Mouse (Mus musculus): ENCODE results near the gene Eif5a. TPM values are rescaled to one million over a fixed set of nuclear protein-coding genes. Genes with fewer than 3 reads are reported as not detected.
A peak's percentile ranks its signal among the peaks of the same experiment; 100 is the strongest.

Gene Eif5a
- total and polyA plus RNA-seq, 2 experiments from 2014 or later, result 491 to 1,160 TPM

GRCm38 (mm10) chr11:69899870-69900269 lies 21.9 kb downstream of the Eif5a start:
- WGBS, result 26% methylated on average over 4 of the region's 4 CpGs
- Histone ChIP-seq H3K4me2 (ENCODE audit: low read depth, low read length) (peak overlapping the region; percentile 98), H3K27me3 (ENCODE audit: insufficient read depth, low read length) (no peaks in the 10 kb centered on the region), H3K4me3 (ENCODE audit: low read length) (peak overlapping the region; percentile 63), H3K9ac (replicated peaks; ENCODE audit: low read length) (peak overlapping the region; percentile 72; the same call in 1 of the 2 replicates), H3K27ac (0 out of 2 replicates have a peak overlapping the region, but pooled peaks have one; percentile 15), H3K36me3 (ENCODE audit: insufficient read depth, low read length) (peaks cover 11% of the 10 kb centered on the region), H3K4me1 (ENCODE audit: insufficient read depth, low read length) (peaks cover 17% of the 10 kb centered on the region), H3K9me3 (ENCODE audit: low read length) (no peaks in the 10 kb centered on the region)
- ATAC-seq (no peak), DNase-seq (ENCODE audit: low spot score) (peak; percentile 24)
- TF ChIP-seq CTCF (IDR thresholded peaks at IDR 0.05; ENCODE audit: low read depth), result no peak

DNA sequence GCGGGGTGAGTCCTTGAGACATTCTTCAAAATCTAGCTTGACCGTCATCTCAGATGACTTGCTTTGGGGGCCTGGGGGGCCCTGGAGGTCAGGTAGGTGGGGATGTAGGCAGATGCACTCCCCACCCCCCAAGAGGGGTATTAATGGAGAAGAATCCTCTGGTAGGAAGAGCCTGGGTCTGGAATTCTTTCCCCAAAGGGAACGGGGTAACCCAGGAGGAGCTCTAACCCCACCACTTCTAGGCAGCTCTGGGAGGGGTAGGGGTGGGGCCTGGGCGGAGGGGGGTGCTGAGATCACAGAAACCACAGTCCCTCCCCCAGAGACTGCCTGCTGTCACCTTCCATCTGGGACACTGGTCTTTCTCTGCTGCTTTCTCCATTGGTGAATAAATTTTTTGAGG lies 26.5 kb downstream of the Eif5a start, which contains the start of gene Acap1:
Acap1 (minus strand) TSS at position 249 of the 400 bp plus-strand sequence.
- DNase-seq (ENCODE audit: low spot score), result no peak
- WGBS, result 75% methylated on average over 4 of the region's 4 CpGs
- Histone ChIP-seq H3K9me3 (ENCODE audit: low read length) (no peaks in the 10 kb centered on the region), H3K27me3 (ENCODE audit: insufficient read depth, low read length) (no peaks in the 10 kb centered on the region), H3K9ac (replicated peaks; ENCODE audit: low read length) (no peak within 1 kb of the TSS), H3K36me3 (ENCODE audit: insufficient read depth, low read length) (no peaks in the 10 kb centered on the region), H3K4me1 (ENCODE audit: insufficient read depth, low read length) (peaks cover 11% of the 10 kb centered on the region), H3K27ac (no peak within 1 kb of the TSS), H3K4me3 (ENCODE audit: low read length) (no peak within 1 kb of the TSS), H3K4me2 (ENCODE audit: low read depth, low read length) (no peak within 1 kb of the TSS)
- no peak for TF ChIP-seq CTCF (IDR thresholded peaks at IDR 0.05; ENCODE audit: low read depth)
- no peak for ATAC-seq

DNA sequence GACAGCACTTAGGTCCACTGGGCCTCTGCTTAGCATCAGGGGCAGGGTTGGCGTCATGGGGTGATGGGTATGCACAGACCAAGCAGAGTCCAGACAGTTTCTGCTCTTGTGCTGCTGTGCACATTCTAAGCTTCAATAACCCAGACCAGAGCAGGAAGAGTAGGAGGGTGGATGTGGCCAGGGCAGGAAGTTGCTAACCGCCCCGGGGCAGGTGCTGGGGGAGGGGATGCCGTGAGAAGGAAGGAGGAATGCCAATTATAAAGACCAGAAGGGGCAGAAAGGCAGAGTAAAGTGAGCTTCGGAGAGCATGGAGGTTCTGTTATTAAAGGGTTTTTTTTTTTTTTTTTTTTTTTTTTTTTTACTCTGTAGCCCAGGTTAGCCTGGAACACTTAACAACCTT lies 27.1 kb downstream of the Eif5a start:
- H3K27ac ChIP-seq, result no peak overlapping the region
- DNase-seq (ENCODE audit: low spot score) (no peak), ATAC-seq (no peak)
- H3K4me3 ChIP-seq (ENCODE audit: low read length), result no peak overlapping the region
- 90% methylated on average over 5 of the region's 5 CpGs for WGBS
- H3K4me2 ChIP-seq (ENCODE audit: low read depth, low read length), result no peak overlapping the region
- H3K27me3 ChIP-seq (ENCODE audit: insufficient read depth, low read length), result no peaks in the 10 kb centered on the region
- H3K9ac ChIP-seq (replicated peaks; ENCODE audit: low read length), result no peak overlapping the region
- peaks cover 9% of the 10 kb centered on the region for H3K4me1 ChIP-seq (ENCODE audit: insufficient read depth, low read length)
- TF ChIP-seq CTCF (IDR thresholded peaks at IDR 0.05; ENCODE audit: low read depth), result no peak
- no peaks in the 10 kb centered on the region for H3K9me3 ChIP-seq (ENCODE audit: low read length)
- no peaks in the 10 kb centered on the region for H3K36me3 ChIP-seq (ENCODE audit: insufficient read depth, low read length)

DNA sequence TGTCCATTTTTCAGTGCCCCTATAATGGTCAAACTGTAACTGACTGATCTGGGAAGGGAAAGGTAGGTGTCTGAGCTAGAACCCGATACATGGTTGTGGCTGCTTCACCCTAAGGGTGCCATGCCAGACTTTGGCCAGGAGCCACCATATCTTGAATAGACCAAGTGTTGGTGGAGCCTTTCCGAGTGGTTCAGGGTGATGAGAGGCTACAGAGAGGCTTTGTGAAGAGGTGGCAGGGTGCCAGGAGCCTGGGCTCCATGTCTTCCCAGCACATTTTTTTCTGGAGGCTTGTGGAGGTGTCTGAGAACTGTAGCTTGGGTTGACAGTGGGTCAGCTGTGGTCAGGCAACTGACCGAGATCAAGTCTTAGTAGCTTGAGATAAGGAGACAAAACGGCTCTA lies 30.3 kb downstream of the Eif5a start:
- Histone ChIP-seq H3K36me3 (ENCODE audit: insufficient read depth, low read length) (no peaks in the 10 kb centered on the region), H3K9ac (replicated peaks; ENCODE audit: low read length) (no peak overlapping the region), H3K9me3 (ENCODE audit: low read length) (no peaks in the 10 kb centered on the region), H3K4me2 (ENCODE audit: low read depth, low read length) (no peak overlapping the region), H3K27ac (no peak overlapping the region), H3K4me1 (ENCODE audit: insufficient read depth, low read length) (no peaks in the 10 kb centered on the region), H3K4me3 (ENCODE audit: low read length) (no peak overlapping the region), H3K27me3 (ENCODE audit: insufficient read depth, low read length) (no peaks in the 10 kb centered on the region)
- DNase-seq (ENCODE audit: low spot score) (peak; percentile 48), ATAC-seq (0 out of 2 replicates have a peak, but pooled peaks have one; percentile 15)
- 52% methylated on average over 4 of the region's 4 CpGs for WGBS
- no peak for TF ChIP-seq CTCF (IDR thresholded peaks at IDR 0.05; ENCODE audit: low read depth)

DNA sequence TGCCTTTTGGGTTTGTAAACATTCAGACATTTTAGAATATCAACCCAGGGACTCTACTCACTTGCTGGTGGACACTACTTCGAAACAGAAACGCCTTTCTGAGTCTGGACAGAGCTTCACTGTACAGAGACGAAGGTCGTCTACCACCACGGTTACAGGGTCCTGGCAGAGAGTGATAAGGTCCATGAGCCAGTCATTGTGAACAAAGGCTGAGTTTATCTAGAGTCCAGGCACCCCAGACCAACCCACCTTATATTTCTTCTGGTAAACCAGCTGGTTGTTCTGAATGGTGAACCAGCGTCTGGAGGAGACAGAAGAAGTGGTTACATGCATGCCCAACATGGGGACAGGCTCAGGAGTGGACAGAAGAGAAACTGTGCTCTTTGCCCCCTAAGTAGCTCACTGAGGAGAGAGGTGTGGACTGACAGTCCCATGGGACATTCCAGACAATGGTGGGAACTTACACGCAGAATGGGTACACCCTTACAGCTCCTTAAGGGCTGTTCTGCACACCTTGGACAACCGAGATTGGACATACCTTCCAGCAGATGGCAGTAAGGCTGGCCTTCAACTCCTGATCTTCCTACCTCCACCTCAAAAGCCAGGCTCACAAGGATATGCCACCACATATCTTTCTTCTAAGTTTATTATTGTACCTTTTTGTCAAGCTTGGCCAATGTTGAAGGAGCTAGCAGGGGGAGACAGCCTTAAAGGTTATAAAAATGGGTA lies 34.7 kb downstream of the Eif5a start:
- Histone ChIP-seq H3K27me3 (ENCODE audit: insufficient read depth, low read length) (no peaks in the 10 kb centered on the region), H3K4me1 (ENCODE audit: insufficient read depth, low read length) (no peaks in the 10 kb centered on the region), H3K4me2 (ENCODE audit: low read depth, low read length) (no peak overlapping the region), H3K36me3 (ENCODE audit: insufficient read depth, low read length) (no peaks in the 10 kb centered on the region), H3K9me3 (ENCODE audit: low read length) (no peaks in the 10 kb centered on the region), H3K27ac (no peak overlapping the region), H3K9ac (replicated peaks; ENCODE audit: low read length) (no peak overlapping the region), H3K4me3 (ENCODE audit: low read length) (no peak overlapping the region)
- ATAC-seq (no peak), DNase-seq (ENCODE audit: low spot score) (no peak)
- WGBS, result 76% methylated on average over 8 of the region's 8 CpGs
- TF ChIP-seq CTCF (IDR thresholded peaks at IDR 0.05; ENCODE audit: low read depth), result peak; percentile 42

DNA sequence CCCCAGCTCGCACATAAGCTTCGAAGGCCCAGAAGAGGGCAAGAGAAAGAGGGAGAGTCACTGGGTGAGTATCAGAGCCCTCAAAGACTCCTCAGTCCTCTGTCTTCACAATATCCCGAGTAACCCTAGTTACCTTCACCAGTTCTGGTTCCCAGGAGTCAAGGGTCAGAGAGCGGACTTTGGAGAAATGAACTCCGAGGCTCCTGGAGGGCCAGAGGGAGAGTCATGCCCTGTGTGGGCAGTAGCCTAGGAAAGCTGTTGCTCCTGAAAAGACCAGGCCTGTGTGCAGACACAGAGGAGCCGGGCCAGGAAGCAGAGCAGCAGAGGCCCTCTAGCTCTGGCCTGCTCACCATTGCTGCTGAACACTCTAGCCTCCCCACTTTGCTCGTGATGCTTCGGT lies 37.1 kb downstream of the Eif5a start:
- Histone ChIP-seq H3K4me1 (ENCODE audit: insufficient read depth, low read length) (no peaks in the 10 kb centered on the region), H3K4me3 (ENCODE audit: low read length) (no peak overlapping the region), H3K9ac (replicated peaks; ENCODE audit: low read length) (no peak overlapping the region), H3K9me3 (ENCODE audit: low read length) (no peaks in the 10 kb centered on the region), H3K36me3 (ENCODE audit: insufficient read depth, low read length) (no peaks in the 10 kb centered on the region), H3K4me2 (ENCODE audit: low read depth, low read length) (no peak overlapping the region), H3K27me3 (ENCODE audit: insufficient read depth, low read length) (no peaks in the 10 kb centered on the region), H3K27ac (no peak overlapping the region)
- no peak for TF ChIP-seq CTCF (IDR thresholded peaks at IDR 0.05; ENCODE audit: low read depth)
- WGBS, result 81% methylated on average over 8 of the region's 8 CpGs
- no peak for DNase-seq (ENCODE audit: low spot score)
- no peak for ATAC-seq

GRCm38 (mm10) chr11:69884240-69884639 lies 37.5 kb downstream of the Eif5a start:
- Histone ChIP-seq H3K4me3 (ENCODE audit: low read length) (no peak overlapping the region), H3K27me3 (ENCODE audit: insufficient read depth, low read length) (no peaks in the 10 kb centered on the region), H3K9me3 (ENCODE audit: low read length) (no peaks in the 10 kb centered on the region), H3K36me3 (ENCODE audit: insufficient read depth, low read length) (no peaks in the 10 kb centered on the region), H3K9ac (replicated peaks; ENCODE audit: low read length) (no peak overlapping the region), H3K4me2 (ENCODE audit: low read depth, low read length) (no peak overlapping the region), H3K4me1 (ENCODE audit: insufficient read depth, low read length) (no peaks in the 10 kb centered on the region), H3K27ac (no peak overlapping the region)
- no peak for ATAC-seq
- WGBS, result 74% methylated on average over 9 of the region's 9 CpGs
- DNase-seq (ENCODE audit: low spot score), result no peak
- no peak for TF ChIP-seq CTCF (IDR thresholded peaks at IDR 0.05; ENCODE audit: low read depth)

Measured in hindbrain, postnatal 0 days (tissue).